Mouse (Mus musculus) gastrocnemius, postnatal 4 days (tissue): Measurements from ENCODE around the gene Supt6. TPM values are rescaled to one million over a fixed set of nuclear protein-coding genes. Genes with fewer than 3 reads are reported as not detected.
"Not testable (repeated sequence)": the region's sequence is repeated elsewhere in the genome, so short reads cannot be mapped to it uniquely, and the experiment has no call there.

Experiments used
- DNase-seq, 2 experiments: peaks; one replicate each; pipeline ENCODE4 v3.0.0; 2021 to 2022; ENCODE audit warnings: low spot score in 2 of 2, mixed read lengths in 2 of 2
- total RNA-seq, 2 experiments: library from RNA; stranded (reverse); gene quantifications; 2 replicates each; pipeline ENCODE4 v1.2.3; 2021

Gene Supt6
- total RNA-seq, 2 experiments from 2014 or later, result 45.1 to 49.0 TPM

DNA sequence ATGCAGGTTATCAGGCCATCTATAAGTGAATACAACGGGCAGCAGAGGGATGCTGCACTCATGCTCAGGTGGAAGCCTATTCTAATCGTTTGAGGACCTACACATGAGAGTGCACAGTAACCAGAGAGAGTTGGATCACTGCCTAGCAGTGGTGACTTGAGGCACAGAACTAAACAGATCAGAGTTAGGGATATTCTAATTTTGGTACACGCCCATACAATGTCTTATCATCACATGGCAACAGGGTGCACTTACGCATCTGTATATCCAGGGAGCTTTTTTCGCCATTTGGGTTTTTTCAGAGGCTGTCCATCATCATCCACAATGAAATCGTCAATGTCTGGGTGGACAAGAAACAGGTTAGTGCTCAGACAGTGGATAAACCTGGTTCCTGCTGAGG lies 14.3 kb downstream of the Supt6 start:
- DNase-seq, result no peak

DNA sequence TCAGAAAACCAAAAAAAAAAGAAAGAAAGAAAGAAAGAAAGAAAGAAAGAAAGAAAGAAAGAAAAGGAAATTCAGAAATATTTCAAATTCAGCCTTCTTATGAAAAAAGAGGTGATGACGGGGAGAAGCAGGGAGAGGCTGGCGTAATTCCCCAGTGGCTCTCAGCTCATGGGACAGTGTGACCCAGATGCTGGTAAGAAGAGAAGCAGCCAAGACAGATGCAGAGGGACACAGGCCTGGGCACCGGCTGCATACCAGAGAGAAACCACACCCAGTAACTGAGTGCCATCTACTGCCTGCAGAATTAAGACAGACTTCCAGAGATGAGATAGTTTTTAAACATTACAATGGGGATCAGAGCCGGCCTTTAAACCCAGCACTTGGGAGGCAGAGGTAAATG lies 22.2 kb downstream of the Supt6 start:
- no peak for DNase-seq

DNA sequence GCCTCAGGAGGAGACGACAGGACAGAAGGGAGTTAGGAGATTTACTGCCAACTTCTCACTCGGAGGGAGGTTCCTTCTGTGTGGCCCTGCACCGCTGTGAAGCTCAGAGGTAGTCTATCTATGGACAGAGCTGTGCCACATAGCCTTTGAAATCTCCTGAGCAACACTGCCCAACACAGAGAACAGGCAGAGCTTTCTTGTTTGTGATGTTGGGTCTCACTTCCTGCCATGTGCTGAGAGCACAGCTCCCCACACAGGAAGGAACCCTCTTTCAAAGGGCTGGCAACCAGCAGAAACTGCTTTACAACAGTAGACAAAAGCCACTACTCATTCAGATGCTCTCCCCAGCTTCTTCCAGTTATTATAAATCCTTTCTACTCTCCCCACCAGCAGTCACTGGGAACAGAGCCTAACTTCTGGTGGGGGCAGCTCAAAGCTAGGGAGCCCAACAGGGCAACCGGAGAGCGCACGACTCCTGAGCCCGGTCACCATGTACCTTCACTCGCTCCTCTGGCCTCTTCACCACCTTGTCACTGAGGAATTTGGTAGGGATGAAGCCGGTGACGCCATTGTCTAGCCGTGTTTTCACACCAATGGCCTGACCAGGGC lies 30.0 kb downstream of the Supt6 start:
- no peak for DNase-seq

DNA sequence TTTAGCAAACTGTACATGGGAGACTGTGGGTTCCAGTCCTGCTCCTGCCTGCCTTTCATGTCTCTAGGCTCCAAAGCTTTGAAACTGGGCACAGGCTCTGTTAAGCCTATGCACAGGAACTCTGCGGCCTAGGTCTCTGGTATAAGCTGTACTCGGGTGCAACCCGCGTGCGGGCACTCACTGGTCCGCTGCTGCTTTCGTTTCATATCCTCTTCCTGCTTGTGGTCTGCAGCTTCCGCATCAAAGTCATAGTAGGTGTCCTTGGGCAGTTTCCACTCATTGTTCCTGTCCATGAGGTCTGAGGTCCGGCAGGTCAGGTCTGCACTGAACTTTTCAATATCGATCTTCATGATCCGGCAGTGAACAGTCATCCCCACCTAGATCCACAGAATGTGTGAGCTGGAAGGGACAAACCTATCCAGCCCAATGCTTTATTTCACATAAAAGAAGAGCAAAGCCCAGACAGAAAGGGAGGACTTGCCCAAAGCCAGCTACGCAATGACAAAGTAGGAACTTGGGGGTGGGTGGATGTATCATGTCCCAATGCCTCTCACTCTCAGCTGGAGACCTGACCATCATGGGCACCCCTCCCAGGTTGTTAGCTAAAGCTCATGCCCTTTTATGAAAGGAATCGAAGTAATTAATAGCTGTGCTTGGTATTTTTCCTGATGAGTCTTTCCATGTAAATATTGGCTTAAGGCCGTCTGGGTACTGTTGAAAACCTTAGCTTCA lies 32.5 kb downstream of the Supt6 start:
- DNase-seq, result no peak

DNA sequence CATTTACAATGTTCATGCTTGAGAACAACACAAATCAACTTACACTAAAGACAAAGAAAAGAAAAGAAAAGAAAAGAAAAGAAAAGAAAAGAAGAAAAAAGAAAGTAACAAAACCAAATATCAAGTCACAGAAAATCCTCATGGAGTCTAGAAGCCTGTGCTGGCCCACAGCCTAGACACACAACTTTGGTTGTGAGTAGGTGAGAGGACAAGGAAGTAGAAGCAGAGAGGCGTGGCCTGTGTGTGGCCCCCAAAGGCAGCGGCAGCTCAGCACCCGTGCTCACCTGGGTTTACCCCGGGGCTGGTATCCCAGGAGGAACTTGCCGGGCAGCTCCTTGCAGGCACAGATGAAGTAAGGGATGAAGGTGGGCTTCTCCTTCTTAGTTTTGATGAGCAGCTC lies 34.3 kb downstream of the Supt6 start:
- no peak for DNase-seq

DNA sequence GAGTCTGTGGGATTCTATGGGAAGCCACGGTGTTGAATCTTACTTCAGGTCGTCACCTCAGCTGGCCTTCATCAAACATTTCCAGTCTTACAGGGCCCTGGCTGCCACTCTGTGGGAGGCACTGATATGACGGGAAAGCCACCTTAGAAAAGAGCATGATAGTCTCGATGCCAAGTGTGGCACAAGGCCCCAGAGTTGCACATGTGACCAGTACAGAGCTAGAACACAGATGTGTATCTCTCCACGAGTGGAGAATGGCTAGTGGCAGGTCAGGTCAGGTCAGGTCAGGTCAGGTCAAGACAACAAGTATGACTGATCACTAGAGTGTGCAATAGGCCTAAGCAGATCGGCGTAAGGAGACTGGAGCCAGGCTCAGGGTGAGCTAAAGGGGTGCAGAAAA lies 35.2 kb downstream of the Supt6 start:
- DNase-seq, result no peak

DNA sequence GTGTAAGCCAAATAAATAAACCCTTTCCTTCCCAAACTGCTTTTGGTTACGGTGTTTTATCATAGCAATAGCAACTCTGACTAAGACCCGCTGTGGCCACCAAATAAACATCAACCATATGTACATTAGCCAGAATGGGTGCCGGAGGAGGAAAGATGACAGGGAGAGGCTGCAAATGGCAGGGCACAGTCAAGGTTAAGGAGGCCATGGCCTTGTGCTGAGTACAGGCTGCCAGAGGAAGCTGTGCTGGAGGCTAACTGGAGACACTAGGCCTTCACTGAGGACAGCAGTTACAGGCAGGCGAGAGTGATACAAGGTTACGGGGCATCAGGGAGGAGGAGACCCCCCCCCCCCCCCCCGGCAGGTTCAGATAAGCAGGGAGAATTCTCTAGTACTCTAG lies 35.9 kb downstream of the Supt6 start:
- DNase-seq, result no peak

DNA sequence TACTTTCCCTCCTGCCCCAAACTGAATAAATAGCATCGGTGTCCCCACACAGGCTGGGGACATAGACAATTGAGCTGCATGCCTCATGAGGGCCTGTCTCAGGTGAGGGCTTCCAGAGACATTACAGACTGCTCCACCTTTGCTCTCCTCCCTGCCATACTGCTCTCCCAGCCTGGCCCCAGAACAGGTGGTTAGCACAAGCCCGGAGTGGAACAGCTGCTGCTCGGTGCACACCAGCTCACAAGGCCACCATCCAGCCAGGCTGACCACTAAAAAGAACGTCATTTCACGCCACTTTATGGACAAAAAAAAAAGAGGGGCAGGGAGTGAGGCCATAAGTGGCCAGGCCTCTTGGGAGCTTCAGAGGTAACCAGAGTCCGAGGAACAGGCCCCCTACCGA lies 38.6 kb downstream of the Supt6 start:
- DNase-seq, result no peak

DNA sequence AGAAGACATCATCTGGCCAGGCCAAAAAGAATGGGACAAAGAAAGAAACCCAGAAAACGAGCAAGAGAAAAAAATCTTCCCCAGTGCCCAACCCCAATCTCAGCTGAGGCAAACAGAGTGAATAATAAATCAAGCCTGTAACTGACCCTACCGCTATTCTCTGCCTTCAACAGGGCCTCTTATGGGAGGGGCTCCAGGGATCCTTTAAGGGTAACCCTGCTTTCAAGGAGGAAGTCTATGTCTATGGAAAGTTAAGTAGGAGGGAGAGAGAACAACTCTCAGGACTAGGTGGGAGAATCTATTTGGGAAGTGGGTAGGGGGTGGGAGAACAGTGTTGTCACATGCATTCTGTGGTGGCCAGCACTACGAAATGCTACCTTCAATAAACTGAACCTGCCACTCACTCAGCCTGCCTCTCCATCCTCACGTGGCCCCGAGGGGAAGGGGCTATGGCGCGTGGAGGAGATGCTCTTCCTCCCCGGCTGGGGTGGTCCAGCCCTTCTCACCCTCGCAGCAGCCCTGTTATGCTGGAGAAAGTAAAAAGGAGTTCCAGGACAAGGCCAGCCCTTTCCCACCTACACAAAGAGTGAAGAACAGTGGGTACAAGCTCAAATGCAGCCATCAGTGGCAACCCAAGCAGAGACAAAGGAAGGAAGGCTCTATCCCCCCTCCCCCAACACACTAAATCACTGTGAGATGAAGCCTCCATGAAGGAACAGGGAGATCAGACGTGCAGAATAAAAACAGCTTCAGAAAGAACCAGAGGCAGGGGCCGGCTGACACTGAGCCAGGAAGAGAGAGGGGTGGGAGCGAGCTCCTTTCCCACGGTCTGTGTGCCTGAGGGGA lies 40.2 kb downstream of the Supt6 start:
- no peak for DNase-seq

DNA sequence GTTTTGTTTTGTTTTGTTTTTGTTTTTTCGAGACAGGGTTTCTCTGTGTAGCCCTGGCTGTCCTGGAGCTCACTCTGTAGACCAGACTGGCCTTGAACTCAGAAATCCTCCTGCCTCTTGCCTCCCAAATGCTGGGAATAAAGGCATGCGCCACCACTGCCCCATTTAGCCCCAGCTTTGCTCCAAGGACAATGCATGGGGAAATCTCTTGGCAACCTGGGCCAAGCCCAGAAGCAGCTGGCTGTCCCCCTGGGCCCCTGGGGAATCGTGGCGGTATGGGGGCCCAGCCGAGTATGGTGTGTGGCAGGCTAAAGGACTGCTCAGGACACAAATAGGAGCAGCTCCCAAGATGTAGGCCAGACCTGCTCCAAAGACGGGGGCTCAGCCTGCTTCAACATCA lies 41.5 kb downstream of the Supt6 start:
- DNase-seq, result no peak

DNA sequence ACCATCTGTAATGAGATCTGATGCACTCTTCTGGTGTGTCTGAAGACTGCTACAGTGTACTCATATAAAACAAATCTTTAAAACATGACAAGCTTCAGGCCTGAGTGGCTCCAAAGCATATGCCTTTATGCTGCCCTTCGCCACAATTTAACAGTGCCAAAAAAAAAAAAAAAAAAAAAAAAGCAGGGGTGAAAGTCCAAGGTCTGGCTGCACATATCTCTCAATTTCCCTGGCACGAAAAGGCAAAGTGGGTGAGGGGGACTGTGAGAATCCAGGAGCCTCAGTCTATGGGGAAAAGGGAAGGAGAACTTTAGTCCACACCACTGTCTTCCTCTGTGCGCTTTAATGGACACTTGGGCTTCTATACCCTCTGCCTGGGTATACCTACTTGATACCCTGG lies 43.4 kb downstream of the Supt6 start:
- DNase-seq, result no peak

DNA sequence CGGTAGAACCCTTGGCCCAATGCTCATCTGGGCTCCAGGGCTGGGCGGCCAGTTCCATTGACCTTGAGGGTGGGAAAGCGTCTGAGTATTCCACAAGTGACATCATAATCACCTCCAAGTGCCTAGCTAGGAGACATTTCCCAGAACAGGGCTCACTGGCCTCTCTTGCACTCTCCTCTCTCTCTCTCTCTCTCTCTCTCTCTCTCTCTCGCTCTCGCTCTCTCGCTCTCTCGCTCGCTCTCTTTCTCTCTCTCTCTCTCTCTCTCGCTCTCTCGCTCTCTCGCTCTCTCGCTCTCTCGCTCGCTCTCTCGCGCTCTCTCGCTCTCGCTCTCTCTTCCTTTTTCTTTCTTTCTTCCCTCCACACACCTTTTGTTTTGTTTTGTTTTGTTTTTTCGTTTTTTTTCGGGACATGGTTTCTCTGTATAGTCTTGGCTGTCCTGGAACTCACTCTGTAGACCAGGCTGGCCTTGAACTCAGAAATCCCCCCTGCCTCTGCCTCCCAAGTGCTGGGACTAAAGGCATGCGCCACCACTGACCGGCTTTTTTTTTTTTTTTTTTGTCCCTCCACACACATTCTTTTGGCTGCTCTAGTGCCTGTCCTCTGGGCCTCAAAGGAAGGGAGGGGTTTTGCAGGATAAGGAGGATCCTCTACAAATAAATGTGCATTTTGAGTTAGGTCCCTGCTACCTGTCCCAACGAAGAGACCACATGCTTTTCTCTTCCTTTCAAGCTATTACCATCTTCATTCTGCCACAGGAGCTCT lies 50.5 kb downstream of the Supt6 start:
- DNase-seq, result no peak

DNA sequence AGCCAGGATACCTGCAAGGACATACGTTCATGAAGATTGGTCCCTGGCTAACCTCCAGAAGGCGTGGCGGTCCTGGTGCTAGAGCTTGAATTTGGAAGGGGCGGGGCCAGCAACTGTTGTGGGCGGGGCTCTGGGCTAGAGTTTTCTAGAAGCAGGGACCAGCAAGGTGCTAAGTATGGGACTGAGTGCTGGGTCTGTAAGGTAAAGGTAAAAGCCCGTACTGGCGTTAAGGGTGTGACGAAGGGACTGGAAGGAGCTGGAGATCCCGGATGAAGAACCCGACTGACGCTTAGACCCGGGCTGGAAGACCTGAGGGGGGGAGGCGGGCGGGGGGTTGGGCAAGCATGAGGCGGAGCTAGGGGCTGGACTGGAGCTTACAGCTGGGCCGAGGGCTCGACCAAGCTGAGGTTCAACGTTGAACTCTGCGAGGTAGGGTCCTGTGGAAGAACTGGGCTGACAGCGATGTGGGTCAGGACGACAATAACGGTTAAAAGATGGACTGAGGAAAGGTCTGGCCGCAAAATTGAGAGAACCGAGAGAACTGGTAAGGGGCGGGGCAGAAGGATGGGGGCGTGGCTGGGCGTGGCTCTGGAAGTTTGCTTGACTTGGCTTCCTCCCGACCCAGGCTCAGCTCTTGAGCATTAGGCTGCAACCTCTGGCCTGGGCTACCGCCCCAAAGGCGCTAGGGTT lies 51.2 kb downstream of the Supt6 start:
- DNase-seq, result peak; percentile 63 to 80

DNA sequence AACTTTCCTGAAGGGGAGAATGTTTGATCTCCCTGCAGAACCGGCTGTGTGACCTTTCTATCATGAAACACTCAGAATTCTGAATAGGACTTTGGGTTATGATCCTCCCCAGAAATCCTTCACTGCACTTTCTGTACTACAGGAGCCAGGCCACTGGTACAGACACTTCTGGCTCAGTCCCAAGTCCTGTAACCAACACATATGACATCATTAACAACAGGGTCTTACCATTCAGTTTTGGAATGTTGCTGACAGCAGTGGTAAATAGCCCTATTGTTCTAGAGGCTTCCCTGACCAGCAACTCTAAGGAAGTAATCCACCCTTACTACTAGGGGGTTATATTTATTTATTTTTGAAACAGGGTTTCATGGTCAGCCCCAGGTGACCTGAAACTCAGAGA lies 52.7 kb downstream of the Supt6 start, which contains the start of gene Proca1:
Proca1 (plus strand) TSS at position 280 of the 400 bp plus-strand sequence.
- no peak for DNase-seq

DNA sequence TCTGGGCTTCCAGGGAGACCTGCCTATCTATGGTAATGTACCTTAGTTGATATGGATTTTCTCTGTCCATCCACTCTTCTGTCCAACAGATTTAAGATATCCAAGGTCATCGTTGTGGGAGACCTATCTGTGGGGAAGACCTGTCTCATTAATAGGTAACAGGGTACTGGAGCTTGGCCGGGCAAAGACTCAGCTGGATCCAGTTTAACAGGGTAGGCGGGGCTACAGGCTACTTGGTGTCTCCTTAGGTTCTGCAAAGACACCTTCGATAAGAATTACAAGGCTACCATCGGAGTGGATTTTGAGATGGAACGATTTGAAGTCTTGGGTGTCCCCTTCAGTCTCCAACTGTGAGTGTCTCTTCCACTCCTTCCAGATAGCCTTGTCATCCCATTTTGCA lies 55.7 kb downstream of the Supt6 start:
- DNase-seq, result no peak

DNA sequence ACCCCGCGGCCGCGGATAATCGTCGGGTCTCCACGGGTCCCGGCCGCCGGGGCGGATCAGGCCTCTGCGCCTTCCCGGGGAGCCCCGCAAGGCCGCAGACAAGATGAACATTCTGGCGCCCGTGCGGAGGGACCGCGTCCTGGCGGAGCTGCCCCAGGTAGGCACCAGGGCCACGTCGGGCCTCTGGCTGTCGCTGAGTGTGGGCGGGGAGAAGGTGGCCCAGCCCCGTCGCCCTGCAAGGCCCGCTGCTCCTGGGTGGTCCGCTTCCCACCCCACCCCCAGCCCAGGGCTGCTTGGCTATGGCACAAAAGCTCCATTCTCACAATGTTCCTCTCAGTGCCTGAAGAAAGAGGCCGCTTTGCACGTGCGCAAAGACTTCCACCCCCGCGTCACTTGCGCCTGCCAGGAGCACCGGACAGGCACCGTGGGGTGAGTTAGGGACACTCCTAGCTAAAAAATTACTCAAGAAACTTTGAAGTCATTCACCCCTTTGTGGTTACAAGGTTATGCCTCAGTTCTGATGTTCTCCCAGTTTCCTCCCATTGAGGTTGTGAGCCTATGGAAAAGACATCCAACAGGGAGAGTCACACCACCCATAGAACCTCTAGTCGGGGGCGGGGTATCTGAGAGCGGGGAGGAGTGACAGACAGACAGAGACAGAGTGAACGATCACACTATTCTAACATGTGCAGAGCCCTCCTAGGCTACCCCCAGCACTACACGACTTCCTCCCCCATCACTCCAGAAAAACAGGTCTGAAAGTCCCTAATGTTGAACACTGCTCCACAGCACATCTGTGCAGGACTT lies 56.4 kb downstream of the Supt6 start:
- DNase-seq, result peak; percentile 60 to 78

DNA sequence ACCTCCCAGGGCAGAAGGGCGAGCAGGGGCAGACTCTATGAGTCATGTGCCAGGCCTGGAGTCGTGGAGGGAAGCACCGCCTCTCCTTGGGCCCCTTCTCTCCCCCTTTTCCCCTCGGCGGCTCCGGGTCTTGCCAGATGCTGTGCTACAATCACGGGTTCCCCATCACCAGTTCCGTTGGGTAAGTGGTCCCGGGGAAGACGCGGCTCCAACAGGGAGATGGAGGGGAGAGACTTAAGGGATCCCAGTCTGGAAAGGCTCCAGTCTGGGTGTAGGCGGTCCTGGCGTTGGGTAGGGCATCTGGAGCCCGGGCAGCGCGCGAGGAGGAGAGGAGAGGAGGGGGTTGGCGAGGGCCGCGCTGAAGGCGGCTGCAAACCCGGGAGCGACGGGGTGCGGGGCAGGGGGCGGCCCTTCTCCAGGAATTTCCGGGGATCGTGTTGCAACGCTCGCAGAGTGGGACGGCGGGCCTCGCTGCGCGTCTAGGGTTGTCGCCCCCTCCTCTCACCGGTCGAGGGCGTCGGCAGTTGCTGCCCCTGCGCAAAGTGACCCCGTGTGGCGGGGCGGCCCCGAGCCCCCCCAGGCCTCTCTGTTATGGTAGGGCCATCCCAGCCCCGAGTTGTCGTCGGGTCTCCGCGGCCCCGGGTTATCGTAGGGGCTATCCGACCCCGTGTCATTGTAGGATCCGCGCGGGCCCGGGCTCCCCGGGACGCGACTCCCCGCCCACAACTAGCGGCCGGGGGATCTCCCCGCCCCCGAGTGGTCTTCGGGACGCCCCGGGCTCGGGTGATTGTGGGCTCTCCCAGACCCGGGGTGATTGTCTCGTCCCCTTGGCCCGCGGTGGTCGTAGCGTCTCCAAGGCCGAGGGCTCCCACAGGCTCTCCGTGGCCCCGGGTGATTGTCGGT lies 57.2 kb downstream of the Supt6 start, which contains the start of gene Rab34:
Rab34 (plus strand) TSS at position 100 of the 903 bp plus-strand sequence.
- peak; percentile 79 to 87 for DNase-seq

DNA sequence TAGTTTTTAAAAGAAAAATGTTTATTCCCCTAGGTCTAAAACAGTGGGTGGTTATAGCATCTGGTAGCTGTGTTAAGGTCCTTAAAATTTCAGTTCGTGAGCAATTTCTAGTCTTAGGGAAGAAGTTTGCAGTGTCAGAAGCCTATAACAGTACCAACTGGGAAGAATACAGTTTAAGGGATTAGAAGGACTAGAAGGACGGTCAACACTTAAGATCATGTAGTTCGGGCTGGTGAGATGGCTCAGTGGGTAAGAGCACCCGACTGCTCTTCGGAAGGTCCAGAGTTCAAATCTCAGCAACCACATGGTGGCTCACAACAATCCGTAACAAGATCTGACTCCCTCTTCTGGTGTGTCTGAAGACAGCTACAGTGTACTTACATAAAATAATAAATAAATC lies 61.1 kb downstream of the Supt6 start:
- not testable (repeated sequence) for DNase-seq
